Mouse (Mus musculus): ENCODE data around the gene Emilin1. TPM values are rescaled to one million over a fixed set of nuclear protein-coding genes. Genes with fewer than 3 reads are reported as not detected.

Emilin1 gene
- polyA plus RNA-seq, 1 experiment: not detected

DNA sequence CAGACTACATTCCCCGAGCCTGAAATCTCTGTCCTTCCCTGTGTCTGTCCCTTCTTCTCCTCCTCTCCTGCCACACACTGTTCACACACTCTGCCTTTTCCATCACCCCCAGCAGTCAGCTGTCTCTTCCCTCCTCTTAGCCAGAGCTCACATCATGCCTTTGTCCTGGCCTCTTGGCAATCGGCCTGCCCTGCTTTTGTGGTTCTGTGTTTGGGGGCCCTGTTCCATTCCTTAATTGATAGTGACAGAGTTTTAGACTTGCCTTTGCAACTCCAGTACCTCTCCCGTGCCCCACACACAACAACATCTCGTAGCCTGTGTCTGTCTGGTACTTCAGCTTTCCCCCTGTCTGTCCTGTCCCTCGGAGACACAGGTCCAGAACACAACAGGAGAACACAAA lies 1.0 kb upstream of the Emilin1 start:
- H3K4me1 ChIP-seq (ENCODE audit: control insufficient read depth, insufficient read depth, low read length): peaks cover 22% of the 10 kb centered on the region
- TF ChIP-seq POLR2A (IDR thresholded peaks at IDR 0.05; ENCODE audit: insufficient read depth, low read depth, low read length): no peak
- TF ChIP-seq CTCF (IDR thresholded peaks at IDR 0.05; ENCODE audit: insufficient read depth, low read depth, low read length): no peak
- H3K27ac ChIP-seq (ENCODE audit: insufficient read depth, low read depth, low read length): no peak overlapping the region
- H3K4me3 ChIP-seq (ENCODE audit: insufficient read depth, low read depth, low read length): no peak overlapping the region
- 46% methylated on average over 5 of the region's 5 CpGs for WGBS

DNA sequence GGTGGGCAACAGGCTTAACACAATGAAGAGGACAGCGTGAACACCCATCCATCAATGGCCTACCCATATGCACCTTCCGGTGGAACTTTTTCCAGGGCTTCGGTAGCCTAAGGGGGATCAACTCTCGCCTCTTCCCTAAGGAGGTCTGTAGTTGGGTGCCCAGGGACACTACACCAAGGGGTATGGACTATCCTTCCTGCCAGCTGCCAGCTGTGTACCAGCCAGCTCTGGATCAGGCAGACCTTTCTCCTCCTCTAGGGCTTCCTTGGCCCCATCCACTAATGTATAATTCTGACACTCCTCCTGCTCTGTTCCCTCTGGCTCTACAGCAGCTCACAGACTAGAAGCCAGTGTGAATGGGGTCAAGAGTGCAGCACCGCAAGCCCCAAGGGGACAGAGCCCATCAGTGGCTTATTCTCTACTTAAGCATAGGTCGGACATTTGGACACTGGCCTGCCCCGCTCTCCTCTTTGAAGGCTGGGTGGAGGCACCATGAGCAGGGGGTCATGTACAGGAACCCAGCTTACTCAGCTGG lies 966 bp downstream of the Emilin1 start:
- WGBS: 89% methylated on average over 7 of the region's 7 CpGs
- TF ChIP-seq CTCF (IDR thresholded peaks at IDR 0.05; ENCODE audit: insufficient read depth, low read depth, low read length): no peak
- TF ChIP-seq POLR2A (IDR thresholded peaks at IDR 0.05; ENCODE audit: insufficient read depth, low read depth, low read length): no peak
- Histone ChIP-seq H3K27ac (ENCODE audit: insufficient read depth, low read depth, low read length) (no peak overlapping the region), H3K4me3 (ENCODE audit: insufficient read depth, low read depth, low read length) (no peak overlapping the region), H3K4me1 (ENCODE audit: control insufficient read depth, insufficient read depth, low read length) (peaks cover 15% of the 10 kb centered on the region)

DNA sequence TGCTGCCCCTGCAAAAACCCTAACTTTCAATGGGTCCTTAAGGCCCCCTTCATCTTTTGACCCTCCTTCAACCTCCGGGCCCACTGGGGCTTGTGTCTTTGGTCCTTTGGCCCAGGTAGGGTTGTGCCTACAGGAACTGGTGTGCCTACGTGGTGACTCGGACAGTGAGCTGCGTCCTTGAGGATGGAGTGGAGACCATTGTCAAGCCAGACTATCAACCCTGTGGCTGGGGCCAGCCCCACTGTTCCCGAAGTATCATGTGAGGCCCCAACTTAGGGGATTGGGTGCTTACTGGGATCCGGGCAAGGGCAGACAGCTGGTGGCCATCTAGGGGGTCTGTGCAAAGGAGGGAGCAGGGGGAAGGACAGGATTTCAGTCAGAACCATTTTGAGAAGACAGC lies 1.6 kb downstream of the Emilin1 start:
- no peak for TF ChIP-seq POLR2A (IDR thresholded peaks at IDR 0.05; ENCODE audit: insufficient read depth, low read depth, low read length)
- no peak for TF ChIP-seq CTCF (IDR thresholded peaks at IDR 0.05; ENCODE audit: insufficient read depth, low read depth, low read length)
- WGBS: 85% methylated on average over 6 of the region's 6 CpGs
- H3K27ac ChIP-seq (ENCODE audit: insufficient read depth, low read depth, low read length): no peak overlapping the region
- H3K4me1 ChIP-seq (ENCODE audit: control insufficient read depth, insufficient read depth, low read length): peaks cover 15% of the 10 kb centered on the region
- H3K4me3 ChIP-seq (ENCODE audit: insufficient read depth, low read depth, low read length): no peak overlapping the region

DNA sequence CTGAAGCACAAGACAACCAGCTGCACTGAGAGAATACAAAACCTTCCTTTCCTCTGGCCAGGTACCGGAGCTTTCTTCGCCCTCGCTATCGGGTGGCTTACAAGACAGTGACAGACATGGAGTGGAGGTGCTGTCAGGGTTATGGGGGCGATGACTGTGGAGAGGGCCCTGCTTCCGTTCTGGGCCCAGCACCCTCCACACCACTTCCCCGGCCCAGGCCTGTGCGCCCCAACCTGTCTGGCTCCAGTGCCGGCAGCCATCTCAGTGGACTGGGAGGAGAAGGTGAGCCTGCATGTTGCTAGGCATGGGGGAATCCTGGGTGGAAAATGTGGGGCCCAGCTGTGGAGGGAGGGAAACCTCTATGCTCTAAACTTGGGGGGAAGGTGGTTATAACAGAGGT lies 2.3 kb downstream of the Emilin1 start:
- Histone ChIP-seq H3K27ac (ENCODE audit: insufficient read depth, low read depth, low read length) (0 out of 2 replicates have a peak overlapping the region, but pooled peaks have one; percentile 6), H3K4me1 (ENCODE audit: control insufficient read depth, insufficient read depth, low read length) (peaks cover 17% of the 10 kb centered on the region), H3K4me3 (ENCODE audit: insufficient read depth, low read depth, low read length) (no peak overlapping the region)
- TF ChIP-seq CTCF (IDR thresholded peaks at IDR 0.05; ENCODE audit: insufficient read depth, low read depth, low read length): no peak
- TF ChIP-seq POLR2A (IDR thresholded peaks at IDR 0.05; ENCODE audit: insufficient read depth, low read depth, low read length): no peak
- 70% methylated on average over 9 of the region's 9 CpGs for WGBS

DNA sequence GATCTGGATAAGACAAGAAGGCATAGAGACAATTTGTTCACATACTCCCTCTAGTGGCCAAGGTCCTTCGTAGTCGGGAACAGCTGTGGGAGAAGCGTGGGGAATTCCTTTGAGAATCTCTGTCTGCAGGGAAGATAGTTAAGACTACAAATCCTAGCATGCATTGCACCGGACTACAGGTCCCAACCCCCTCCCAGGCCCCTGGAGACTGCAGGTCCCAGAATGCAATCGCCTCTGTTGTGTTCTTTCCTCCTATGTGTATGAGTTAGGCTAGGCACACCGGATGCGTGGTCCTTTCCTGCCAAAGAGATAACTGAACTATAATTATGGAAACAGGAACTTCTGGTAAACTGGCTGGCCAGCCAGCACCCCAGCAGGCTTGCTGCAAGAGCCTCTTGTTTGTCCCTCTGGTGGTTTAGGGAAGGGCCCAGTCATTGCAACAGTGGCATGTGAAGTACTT lies 2.8 kb downstream of the Emilin1 start:
- Histone ChIP-seq H3K4me1 (ENCODE audit: control insufficient read depth, insufficient read depth, low read length) (peaks cover 22% of the 10 kb centered on the region), H3K27ac (ENCODE audit: insufficient read depth, low read depth, low read length) (0 out of 2 replicates have a peak overlapping the region, but pooled peaks have one; percentile 9), H3K4me3 (ENCODE audit: insufficient read depth, low read depth, low read length) (no peak overlapping the region)
- 2% methylated on average over 7 of the region's 7 CpGs for WGBS
- TF ChIP-seq CTCF (IDR thresholded peaks at IDR 0.05; ENCODE audit: insufficient read depth, low read depth, low read length) (no peak), POLR2A (IDR thresholded peaks at IDR 0.05; ENCODE audit: insufficient read depth, low read depth, low read length) (no peak)

DNA sequence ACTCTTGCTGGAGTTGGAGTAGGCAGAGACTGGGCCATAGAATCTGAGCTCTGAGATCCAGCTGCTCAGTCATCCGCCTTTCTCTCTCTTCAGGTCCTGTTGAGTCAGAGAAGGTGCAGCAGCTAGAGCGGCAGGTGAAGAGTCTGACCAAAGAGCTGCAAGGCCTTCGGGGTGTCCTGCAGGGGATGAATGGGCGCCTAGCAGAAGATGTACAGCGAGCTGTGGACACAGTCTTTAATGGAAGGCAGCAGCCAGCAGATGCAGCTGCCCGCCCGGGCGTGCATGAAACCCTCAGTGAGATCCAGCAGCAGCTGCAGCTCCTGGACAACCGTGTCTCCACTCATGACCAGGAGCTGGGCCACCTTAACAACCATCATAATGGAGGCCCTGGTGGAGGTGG lies 3.6 kb downstream of the Emilin1 start:
- peaks cover 26% of the 10 kb centered on the region for H3K4me1 ChIP-seq (ENCODE audit: control insufficient read depth, insufficient read depth, low read length)
- WGBS: 93% methylated on average over 9 of the region's 9 CpGs
- H3K4me3 ChIP-seq (ENCODE audit: insufficient read depth, low read depth, low read length): no peak overlapping the region
- TF ChIP-seq CTCF (IDR thresholded peaks at IDR 0.05; ENCODE audit: insufficient read depth, low read depth, low read length): no peak
- TF ChIP-seq POLR2A (IDR thresholded peaks at IDR 0.05; ENCODE audit: insufficient read depth, low read depth, low read length): no peak
- no peak overlapping the region for H3K27ac ChIP-seq (ENCODE audit: insufficient read depth, low read depth, low read length)

DNA sequence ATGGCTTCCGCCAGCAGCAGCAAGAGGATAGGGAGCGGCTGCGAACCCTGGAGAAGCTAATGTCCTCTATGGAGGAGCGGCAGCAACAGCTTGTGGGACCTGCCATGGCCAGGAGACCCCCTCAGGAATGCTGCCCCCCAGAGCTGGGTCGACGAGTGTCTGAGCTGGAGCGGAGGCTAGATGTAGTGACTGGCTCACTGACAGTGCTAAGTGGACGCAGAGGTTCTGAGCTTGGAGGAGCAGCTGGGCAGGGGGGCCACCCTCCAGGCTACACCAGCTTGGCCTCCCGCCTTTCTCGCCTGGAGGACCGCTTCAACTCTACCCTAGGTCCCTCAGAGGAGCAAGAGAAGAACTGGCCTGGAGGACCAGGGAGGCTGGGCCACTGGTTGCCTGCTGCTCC lies 4.1 kb downstream of the Emilin1 start:
- 95% methylated on average over 11 of the region's 11 CpGs for WGBS
- Histone ChIP-seq H3K27ac (ENCODE audit: insufficient read depth, low read depth, low read length) (no peak overlapping the region), H3K4me1 (ENCODE audit: control insufficient read depth, insufficient read depth, low read length) (peaks cover 27% of the 10 kb centered on the region), H3K4me3 (ENCODE audit: insufficient read depth, low read depth, low read length) (no peak overlapping the region)
- TF ChIP-seq POLR2A (IDR thresholded peaks at IDR 0.05; ENCODE audit: insufficient read depth, low read depth, low read length) (no peak), CTCF (IDR thresholded peaks at IDR 0.05; ENCODE audit: insufficient read depth, low read depth, low read length) (no peak)

DNA sequence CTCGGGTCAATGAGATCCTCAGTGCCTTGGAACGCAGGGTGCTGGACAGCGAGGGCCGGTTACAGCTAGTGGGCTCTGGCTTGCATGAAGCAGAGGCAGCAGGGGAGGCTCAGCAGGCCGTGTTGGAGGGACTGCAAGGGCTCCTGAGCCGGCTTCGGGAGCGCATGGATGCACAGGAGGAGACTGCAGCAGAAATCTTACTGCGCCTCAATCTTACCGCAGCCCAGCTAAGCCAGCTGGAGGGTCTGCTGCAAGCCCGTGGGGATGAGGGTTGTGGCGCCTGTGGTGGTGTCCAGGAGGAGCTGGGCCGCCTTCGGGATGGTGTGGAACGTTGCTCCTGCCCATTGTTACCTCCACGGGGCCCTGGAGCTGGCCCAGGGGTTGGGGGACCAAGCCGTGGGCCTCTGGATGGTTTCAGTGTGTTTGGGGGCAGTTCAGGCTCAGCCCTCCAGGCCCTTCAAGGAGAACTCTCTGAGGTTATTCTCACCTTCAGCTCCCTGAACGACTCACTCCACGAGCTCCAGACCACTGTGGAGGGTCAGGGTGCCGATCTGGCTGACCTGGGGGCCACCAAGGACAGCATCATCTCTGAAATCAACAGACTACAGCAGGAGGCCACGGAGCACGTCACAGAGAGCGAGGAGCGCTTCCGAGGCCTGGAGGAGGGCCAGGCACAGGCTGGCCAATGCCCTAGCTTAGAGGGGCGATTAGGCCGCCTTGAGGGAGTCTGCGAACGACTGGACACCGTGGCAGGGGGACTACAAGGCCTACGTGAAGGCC lies 4.9 kb downstream of the Emilin1 start:
- H3K27ac ChIP-seq (ENCODE audit: insufficient read depth, low read depth, low read length): no peak overlapping the region
- H3K4me1 ChIP-seq (ENCODE audit: control insufficient read depth, insufficient read depth, low read length): peaks cover 32% of the 10 kb centered on the region
- no peak overlapping the region for H3K4me3 ChIP-seq (ENCODE audit: insufficient read depth, low read depth, low read length)
- 87% methylated on average over 31 of the region's 31 CpGs for WGBS
- TF ChIP-seq POLR2A (IDR thresholded peaks at IDR 0.05; ENCODE audit: insufficient read depth, low read depth, low read length) (no peak), CTCF (IDR thresholded peaks at IDR 0.05; ENCODE audit: insufficient read depth, low read depth, low read length) (no peak)

DNA sequence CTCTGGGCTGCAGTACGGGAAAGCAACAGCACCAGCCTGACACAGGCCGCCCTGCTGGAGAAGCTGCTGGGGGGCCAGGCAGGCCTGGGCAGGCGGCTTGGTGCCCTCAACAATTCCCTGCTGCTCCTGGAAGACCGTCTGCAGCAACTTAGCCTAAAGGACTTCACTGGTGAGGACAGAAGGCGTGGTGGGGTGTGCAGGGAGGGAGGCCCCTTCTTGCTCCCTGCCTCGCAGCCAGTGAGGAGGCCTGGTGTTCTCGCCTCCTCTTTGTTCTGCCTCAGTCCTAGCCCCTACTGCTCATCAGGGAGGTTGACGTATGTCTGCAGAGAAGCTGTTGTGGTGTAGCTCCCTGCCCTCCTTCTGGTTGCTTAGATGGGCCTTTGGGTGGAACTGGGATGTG lies 5.5 kb downstream of the Emilin1 start:
- Histone ChIP-seq H3K4me1 (ENCODE audit: control insufficient read depth, insufficient read depth, low read length) (peaks cover 27% of the 10 kb centered on the region), H3K4me3 (ENCODE audit: insufficient read depth, low read depth, low read length) (no peak overlapping the region), H3K27ac (ENCODE audit: insufficient read depth, low read depth, low read length) (no peak overlapping the region)
- TF ChIP-seq CTCF (IDR thresholded peaks at IDR 0.05; ENCODE audit: insufficient read depth, low read depth, low read length) (no peak), POLR2A (IDR thresholded peaks at IDR 0.05; ENCODE audit: insufficient read depth, low read depth, low read length) (no peak)
- WGBS: 93% methylated on average over 8 of the region's 8 CpGs
